Mouse (Mus musculus) ES-Bruce4 (cell line): ENCODE measurements around the gene Acd.

Source experiments
- EP300 ChIP-seq: IDR thresholded peaks from 2 replicates; pipeline ENCODE4 v1.6.1; 2011; ENCODE audit warnings: low read depth, low read length; ENCODE audit not compliant: insufficient read depth
- POLR2A ChIP-seq: IDR thresholded peaks from one replicate; pipeline ENCODE4 v1.8.1; 2011; ENCODE audit warnings: low read length; ENCODE audit not compliant: insufficient read depth

GRCm38 (mm10) chr8:105657641-105658040, 43.3 kb downstream of the Acd start:
- no peak for TF ChIP-seq POLR2A
- TF ChIP-seq EP300: no peak
